Mouse (Mus musculus) embryo, embryonic 10.5 days (tissue): ENCODE measurements at regions not wholly inside any gene's neighbourhood (a gene's known extent, or its start where the extent isn't known, plus 50 kb on each side); places are given as distances from the start of the nearest gene placed in this dataset.

Source experiments
- DNase-seq: peaks from one replicate; pipeline ENCODE4 v3.0.0-alpha.2; 2015; ENCODE audit warnings: low spot score

GRCm38 (mm10) chr8:55754189-55754588 is 152.6 kb downstream of the Adam29 start:
- DNase-seq: peak; percentile 18

- DNase-seq: no peak
Measured at GRCm38 (mm10) chr8:55724303-55725279, 182.2 kb downstream of the Adam29 start.

GRCm38 (mm10) chr8:55691791-55692190 is 215.0 kb downstream of the Adam29 start:
- DNase-seq: no peak

- DNase-seq: no peak
Measured at GRCm38 (mm10) chr8:55680436-55680835, 226.3 kb downstream of the Adam29 start.

- DNase-seq: no peak
Measured at GRCm38 (mm10) chr8:55638716-55639115, 268.0 kb downstream of the Adam29 start.

- DNase-seq: no peak
Measured at GRCm38 (mm10) chr8:55622399-55622798, 284.3 kb downstream of the Adam29 start.
